Mouse (Mus musculus) olfactory bulb, adult 2 months (tissue): ENCODE measurements around the gene Camkmt. TPM values are rescaled to one million over a fixed set of nuclear protein-coding genes. Genes with fewer than 3 reads are reported as not detected.

Source experiments
- H3K27ac ChIP-seq: fragments of 200-500 bp; 2 replicates; pipeline ENCODE4 v1.5.1; 2012; ENCODE audit warnings: low read depth, low read length; ENCODE audit not compliant: insufficient read depth
- H3K4me1 ChIP-seq: fragments of 200-500 bp; 2 replicates; pipeline ENCODE4 v1.6.1; 2012; ENCODE audit warnings: low read length; ENCODE audit not compliant: control insufficient read depth, insufficient read depth
- H3K4me3 ChIP-seq: fragments of 200-500 bp; 2 replicates; pipeline ENCODE4 v1.5.1; 2012; ENCODE audit warnings: mild to moderate bottlenecking, low read depth, low read length, moderate library complexity; ENCODE audit not compliant: insufficient read depth
- CTCF ChIP-seq: fragments of 200-500 bp; IDR thresholded peaks from 2 replicates; pipeline ENCODE4 v1.5.1; 2012; ENCODE audit warnings: low read depth, mild to moderate bottlenecking, low read length, moderate library complexity; ENCODE audit not compliant: insufficient read depth
- POLR2A ChIP-seq: fragments of 200-500 bp; IDR thresholded peaks from 2 replicates; pipeline ENCODE4 v1.6.1; 2012; ENCODE audit warnings: mild to moderate bottlenecking, low read depth, low read length, moderate library complexity; ENCODE audit not compliant: insufficient read depth
- WGBS: fragments of 180-500 bp; shearing (Covaris S2); methylation state at CpG from one replicate; pipeline ENCODE4 v1.1.7; 2018; 5-methylcytosine and 5-hydroxymethylcytosine counted together
- polyA plus RNA-seq: library from polyadenylated mRNA; stranded (reverse); fragments of >200 nt; gene quantifications from 2 replicates; pipeline ENCODE4 v1.2.4, GENCODE M21; 2012; ENCODE audit warnings: low replicate concordance; ENCODE audit not compliant: missing spikeins, insufficient read depth, insufficient read length

Camkmt gene
- polyA plus RNA-seq, 1 experiment = not detected

DNA sequence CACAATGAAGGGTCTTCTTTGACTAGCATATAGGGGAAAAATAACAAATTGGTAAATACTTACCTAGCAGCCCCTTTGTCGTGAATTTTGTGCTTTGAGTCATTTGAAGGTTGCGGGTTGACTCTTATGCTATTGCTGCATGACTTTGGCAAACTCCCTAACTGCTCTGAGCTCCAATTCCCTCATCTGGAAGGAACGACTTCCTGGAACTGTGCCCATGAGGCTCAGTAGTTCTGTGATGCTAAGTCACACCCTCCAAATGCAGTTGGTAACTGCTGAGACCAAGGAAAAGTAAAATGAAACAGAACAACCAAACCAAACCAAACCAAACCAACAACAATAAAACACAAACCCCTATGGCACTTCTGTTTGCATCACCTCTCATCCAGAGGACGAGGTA is 403.2 kb downstream of the Camkmt start:
- Histone ChIP-seq H3K4me3 (no peak overlapping the region), H3K27ac (no peak overlapping the region), H3K4me1 (no peaks in the 10 kb centered on the region)
- WGBS = 57% methylated on average over 4 of the region's 4 CpGs
- no peak for TF ChIP-seq POLR2A
- TF ChIP-seq CTCF = no peak

DNA sequence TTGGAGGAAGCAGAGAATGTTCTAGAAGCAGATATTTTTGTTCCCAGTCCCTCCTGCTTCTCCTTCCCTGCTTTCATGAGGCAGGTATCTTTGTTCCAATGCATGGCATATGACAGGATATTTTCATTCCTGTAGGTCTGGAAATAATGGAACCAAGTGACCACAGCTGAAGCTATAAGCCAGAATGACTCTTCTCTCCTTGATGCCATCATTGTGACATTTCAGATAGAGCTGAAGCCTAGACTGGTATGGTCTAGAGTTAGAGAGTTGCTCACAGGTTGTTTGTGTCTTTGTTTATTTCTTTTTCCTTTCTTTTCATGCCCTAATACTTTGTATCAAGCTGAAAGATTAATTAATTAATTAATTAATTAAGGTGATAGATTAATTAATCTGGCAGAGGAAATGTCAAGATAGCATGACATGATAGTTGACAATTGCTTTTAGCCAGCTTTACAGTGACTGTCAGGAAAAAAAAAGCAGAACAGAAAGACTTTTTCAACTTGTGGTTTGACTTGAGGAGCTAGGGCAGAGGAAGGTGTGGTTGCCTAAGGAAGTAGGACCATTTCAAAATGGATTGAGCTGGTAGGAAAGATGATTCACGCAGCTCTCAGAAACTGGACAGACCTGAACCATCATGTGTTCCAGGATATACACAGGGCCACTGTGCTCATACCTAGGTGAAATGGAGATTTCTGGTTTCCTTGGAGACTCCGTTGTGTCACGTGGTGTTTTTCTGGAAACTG is 404.8 kb downstream of the Camkmt start:
- TF ChIP-seq POLR2A = no peak
- no peak for TF ChIP-seq CTCF
- WGBS = 97% methylated on average over 3 of the region's 3 CpGs
- no peak overlapping the region for H3K4me3 ChIP-seq
- H3K27ac ChIP-seq = no peak overlapping the region
- H3K4me1 ChIP-seq = no peaks in the 10 kb centered on the region

DNA sequence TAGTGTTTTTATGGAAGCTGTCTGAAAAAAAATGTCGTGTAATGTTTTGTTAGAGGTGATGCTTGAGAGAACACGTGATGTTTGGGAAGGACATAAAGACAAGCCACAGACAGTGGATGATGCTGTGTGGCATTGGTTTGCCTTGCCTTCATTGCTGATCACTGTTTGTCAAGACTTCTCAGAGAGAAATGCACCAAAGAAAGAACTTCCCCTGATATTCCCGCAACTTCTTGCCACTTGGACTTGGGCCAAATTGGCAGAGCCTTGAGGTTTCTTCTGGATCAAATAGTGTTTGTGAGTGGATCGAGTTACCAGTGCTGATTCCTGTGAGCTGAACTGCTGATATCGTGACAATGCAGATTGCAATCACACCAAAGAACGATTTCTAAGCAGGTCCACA is 405.5 kb downstream of the Camkmt start:
- TF ChIP-seq CTCF (no peak), POLR2A (no peak)
- WGBS = 80% methylated on average over 6 of the region's 6 CpGs
- Histone ChIP-seq H3K27ac (no peak overlapping the region), H3K4me1 (no peaks in the 10 kb centered on the region), H3K4me3 (no peak overlapping the region)

DNA sequence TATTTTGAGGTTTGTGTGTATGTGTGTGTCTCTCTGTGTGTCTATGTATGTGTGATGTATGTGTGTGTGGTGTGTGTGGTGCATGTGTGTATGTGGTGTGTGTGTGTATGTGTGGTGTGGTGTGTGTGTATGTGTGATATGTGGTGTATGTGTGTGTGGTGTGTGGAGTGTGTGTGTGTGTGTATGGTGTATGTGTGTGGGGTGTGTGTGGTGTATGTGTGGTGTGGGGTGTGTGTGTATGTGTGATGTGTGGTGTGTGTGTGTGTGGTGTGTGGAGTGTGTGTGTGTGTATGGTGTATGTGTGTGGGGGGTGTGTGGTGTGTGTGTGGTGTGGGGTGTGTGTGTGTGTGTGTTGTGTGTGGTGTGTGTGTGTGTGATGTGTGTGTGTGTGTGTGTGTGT is 414.5 kb downstream of the Camkmt start:
- H3K4me1 ChIP-seq = no peaks in the 10 kb centered on the region
- H3K27ac ChIP-seq = no peak overlapping the region
- no peak overlapping the region for H3K4me3 ChIP-seq
- TF ChIP-seq CTCF (no peak), POLR2A (no peak)

DNA sequence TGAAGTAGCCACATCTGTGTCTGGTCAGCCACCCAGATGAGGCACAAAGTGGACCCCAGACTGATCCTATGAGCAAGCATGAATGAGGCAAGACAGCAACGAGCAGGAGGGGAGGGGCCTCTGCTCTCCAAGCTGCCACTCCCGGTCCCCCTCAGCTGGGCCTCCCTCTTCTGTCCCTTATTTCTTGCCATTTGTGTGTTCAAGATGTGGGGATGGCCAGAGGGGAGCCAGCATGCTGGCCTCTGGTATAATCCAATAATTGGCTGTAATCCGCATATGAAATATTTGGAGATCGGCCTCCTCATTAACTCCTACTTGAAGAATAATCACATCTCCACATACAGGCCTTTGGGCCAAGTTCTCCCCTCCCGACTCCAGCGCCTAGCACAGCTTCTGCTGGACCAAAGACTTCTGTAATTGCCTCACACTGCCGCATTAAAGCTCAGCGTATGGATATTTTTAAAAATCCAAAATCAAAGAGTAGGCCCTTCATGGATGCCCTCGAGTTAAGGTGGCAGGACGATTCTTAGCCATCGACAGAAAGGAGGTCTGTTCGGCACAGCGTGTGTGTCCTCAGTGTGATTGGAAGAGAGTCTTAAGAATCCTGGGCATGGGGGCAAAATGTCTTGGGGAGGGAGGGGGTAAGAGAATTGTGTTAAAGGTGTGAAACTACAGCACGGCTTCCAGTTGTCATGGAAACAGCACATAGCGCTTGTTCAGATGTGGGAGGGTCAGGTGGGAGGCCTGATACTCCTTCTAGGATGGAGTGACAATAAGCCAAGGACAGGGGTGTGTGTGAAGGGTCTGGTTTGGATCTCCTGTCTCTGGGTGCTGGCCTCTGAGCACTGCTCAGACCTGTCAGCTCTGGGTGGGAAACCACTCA is 416.1 kb downstream of the Camkmt start:
- H3K27ac ChIP-seq = no peak overlapping the region
- 85% methylated on average over 15 of the region's 15 CpGs for WGBS
- no peak overlapping the region for H3K4me3 ChIP-seq
- H3K4me1 ChIP-seq = no peaks in the 10 kb centered on the region
- TF ChIP-seq POLR2A (no peak), CTCF (no peak)

DNA sequence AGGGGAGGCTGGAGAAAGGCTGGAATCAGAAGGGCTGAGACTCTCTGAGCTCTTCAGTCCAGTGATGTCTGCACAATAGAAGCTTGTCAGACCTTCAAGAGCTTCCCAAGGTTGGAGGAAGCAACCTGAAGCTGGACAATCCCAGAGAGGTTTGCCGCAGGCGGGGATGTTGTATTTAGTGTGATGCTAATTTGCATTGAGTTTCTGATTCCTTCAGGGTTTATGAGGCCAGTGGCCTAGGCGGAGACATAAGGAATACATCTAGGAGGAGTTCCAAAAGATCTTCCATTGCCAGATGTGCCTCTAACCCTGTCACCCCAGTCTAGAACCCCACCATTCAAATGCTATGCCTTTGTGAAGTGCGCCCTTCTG is 416.7 kb downstream of the Camkmt start:
- H3K4me3 ChIP-seq = no peak overlapping the region
- 96% methylated on average over 4 of the region's 4 CpGs for WGBS
- no peak overlapping the region for H3K27ac ChIP-seq
- no peaks in the 10 kb centered on the region for H3K4me1 ChIP-seq
- TF ChIP-seq CTCF (no peak), POLR2A (no peak)

Other genes with a start within 250 kb of the Camkmt start
- 227 TPM in 1 of 2 replicates, not detected in the other for gene Ppm1b, start 133.8 kb upstream of the Camkmt start, polyA plus RNA-seq
- gene Slc3a1, start 62.2 kb upstream of the Camkmt start, polyA plus RNA-seq = not detected in 2 replicates
- gene Prepl, start 311 bp upstream of the Camkmt start, polyA plus RNA-seq = not detected in 2 replicates